In the genomic region with DNA sequence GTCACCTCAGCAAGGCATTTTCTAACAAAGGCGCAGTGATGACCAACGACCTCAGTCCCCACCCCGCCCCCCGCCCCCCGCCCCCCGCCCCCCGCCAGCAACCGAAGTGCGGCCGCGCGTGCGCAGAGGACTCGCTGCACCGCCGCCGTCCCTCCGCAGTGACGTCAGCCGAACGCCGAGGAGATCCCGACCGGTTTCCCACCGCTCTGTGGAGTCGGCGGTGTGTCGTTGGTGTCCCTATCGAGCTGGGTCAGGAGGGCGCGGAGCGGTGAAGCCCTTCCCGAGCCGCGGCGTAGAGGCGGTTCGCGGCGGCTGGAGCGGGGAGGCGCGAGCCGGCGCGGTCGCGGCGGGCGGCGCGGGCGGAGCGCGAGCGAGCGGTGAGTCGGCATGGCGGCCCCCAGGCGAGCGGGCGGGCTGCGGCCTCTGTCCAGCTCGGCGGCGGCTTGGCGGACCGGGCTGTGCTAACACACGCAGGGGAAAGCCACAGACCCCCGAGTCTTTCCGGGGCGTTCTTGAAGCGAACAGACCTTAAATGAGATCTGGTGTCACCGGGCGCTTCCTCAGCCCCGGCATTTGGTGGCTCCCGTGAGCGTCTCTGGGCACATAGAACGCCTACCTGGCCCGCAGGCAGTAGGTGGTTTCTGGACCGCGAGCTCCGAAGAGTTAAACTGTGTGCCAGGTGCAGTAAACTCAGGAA, we compare ENCODE assay signal across 8 mouse cellular contexts. TPM values are rescaled to one million over a fixed set of nuclear protein-coding genes. Genes with fewer than 3 reads are reported as not detected.
DNase-seq lines count a peak whose midpoint lies in the region; ATAC-seq and TF ChIP-seq lines count a peak whose summit lies in the region.

A gene (plus strand): TSS at position 158 of the 697 bp plus-strand sequence.

- WGBS in cerebellum, adult 2 months = under 1% methylated on average over 82 of the region's 83 CpGs
- under 1% methylated on average over 83 of the region's 83 CpGs for WGBS in hindbrain, embryonic 10.5 days
- WGBS in lung, postnatal 0 days = under 1% methylated on average over 68 of the region's 83 CpGs

- TF ChIP-seq EP300 in MEL (IDR thresholded peaks at IDR 0.05; ENCODE audit: low read depth in 1 of 2, low read length in 2 of 2) = no peak
- no peak for TF ChIP-seq EP300 in lung, postnatal 0 days (IDR thresholded peaks at IDR 0.05)

- H3K79me2 ChIP-seq in MEL (ENCODE audit: control insufficient read depth, insufficient read depth, low read length, poor library complexity) = peaks cover 19% of the 10 kb centered on the region

- no peaks in the 10 kb centered on the region for H3K4me1 ChIP-seq in MEL (ENCODE audit: control insufficient read depth in 1 of 2, insufficient read depth in 2 of 2, low read length in 2 of 2)
- no peaks in the 10 kb centered on the region for H3K4me1 ChIP-seq in cerebellum, adult 2 months (ENCODE audit: control insufficient read depth, insufficient read depth, low read length)
- peaks cover 10% of the 10 kb centered on the region for H3K4me1 ChIP-seq in hindbrain, embryonic 10.5 days (replicated peaks)
- H3K4me1 ChIP-seq in lung, postnatal 0 days (ENCODE audit: insufficient read depth, low read depth, low read length) = 0 out of 2 replicates have a peak, but pooled peaks cover 4% of the 10 kb centered on the region

- peak within 1 kb of the TSS; percentile 59 for H3K4me2 ChIP-seq in lung, postnatal 0 days (replicated peaks; ENCODE audit: low read depth, low read length)

- H3K27me3 ChIP-seq in MEL (ENCODE audit: control insufficient read depth in 1 of 2, insufficient read depth in 2 of 2, low read length in 2 of 2) = no peaks in the 10 kb centered on the region
- H3K27me3 ChIP-seq in cerebellum, adult 2 months (ENCODE audit: control insufficient read depth, insufficient read depth, low read length) = no peaks in the 10 kb centered on the region
- no peaks in the 10 kb centered on the region for H3K27me3 ChIP-seq in hindbrain, embryonic 10.5 days (ENCODE audit: insufficient read depth, poor library complexity, severe bottlenecking)
- H3K27me3 ChIP-seq in lung, postnatal 0 days (replicated peaks; ENCODE audit: insufficient read depth, low read length) = no peaks in the 10 kb centered on the region

- no peak for TF ChIP-seq RAD21 in MEL (IDR thresholded peaks at IDR 0.05; ENCODE audit: low read depth, low read length)

- ATAC-seq in lung, postnatal 0 days = peak; percentile 93

- peak; percentile 48; a peak in 2 of 4 replicates for TF ChIP-seq POLR2A in MEL (IDR thresholded peaks at IDR 0.05; ENCODE audit: control insufficient read depth in 1 of 2, insufficient read depth in 1 of 2, low read depth in 1 of 2, low read length in 2 of 2, poor library complexity in 1 of 2)
- TF ChIP-seq POLR2A in cerebellum, adult 2 months (IDR thresholded peaks at IDR 0.05; ENCODE audit: borderline replicate concordance, insufficient read depth, low read length) = peak; percentile 81

- H3K9ac ChIP-seq in MEL (ENCODE audit: control insufficient read depth, low read depth, low read length, poor library complexity, severe bottlenecking) = peak within 1 kb of the TSS; percentile 80
- peak within 1 kb of the TSS; percentile 84 for H3K9ac ChIP-seq in lung, postnatal 0 days (replicated peaks; ENCODE audit: low read depth)

- no peak for TF ChIP-seq CTCF in MEL (IDR thresholded peaks at IDR 0.05 in 2 of 3, conservative IDR thresholded peaks at IDR 0.05 in 1 of 3; ENCODE audit: control insufficient read depth in 1 of 3, insufficient read depth in 1 of 3, low read depth in 2 of 3, low read length in 3 of 3, poor library complexity in 1 of 3, severe bottlenecking in 1 of 3)
- no peak for TF ChIP-seq CTCF in cerebellum, adult 2 months (IDR thresholded peaks at IDR 0.05; ENCODE audit: borderline replicate concordance, insufficient read depth, low read depth, low read length)
- no peak for TF ChIP-seq CTCF in lung, postnatal 0 days (IDR thresholded peaks at IDR 0.05)

- no peaks in the 10 kb centered on the region for H3K9me3 ChIP-seq in MEL (replicated peaks; ENCODE audit: insufficient read depth, low read length)
- peaks cover 23% of the 10 kb centered on the region for H3K9me3 ChIP-seq in hindbrain, embryonic 10.5 days
- H3K9me3 ChIP-seq in lung, postnatal 0 days (ENCODE audit: low read length) = no peaks in the 10 kb centered on the region

- peak within 1 kb of the TSS; percentile 81 to 90 for H3K4me3 ChIP-seq in MEL (ENCODE audit: control insufficient read depth in 1 of 2, insufficient read depth in 1 of 2, low read depth in 2 of 2, low read length in 2 of 2)
- H3K4me3 ChIP-seq in cerebellum, adult 2 months (replicated peaks; ENCODE audit: insufficient read depth, low read depth, low read length) = peak within 1 kb of the TSS; percentile 68
- peak within 1 kb of the TSS; percentile 86 for H3K4me3 ChIP-seq in hindbrain, embryonic 10.5 days
- peak within 1 kb of the TSS; percentile 93 for H3K4me3 ChIP-seq in lung, postnatal 0 days (ENCODE audit: low read depth, low read length)

- peak; percentile 76 for DNase-seq in MEL (ENCODE audit: low read depth, low spot score)
- peak; percentile 86 to 90 for DNase-seq in cerebellum, adult 2 months
- DNase-seq in forelimb bud, embryonic 11.5 days (ENCODE audit: low read depth, low spot score) = peak; percentile 86
- DNase-seq in hindbrain, embryonic 10.5 days (ENCODE audit: low spot score) = peak; percentile 92
- DNase-seq in layer of hippocampus, adult 9-11 months = peak; percentile 79
- DNase-seq in lung, postnatal 0 days (ENCODE audit: low spot score) = peak; percentile 95
- peak; percentile 80 for DNase-seq in ovary, postnatal 14 days (ENCODE audit: low spot score)
- peak; percentile 84 for DNase-seq in thymus, postnatal 14 days

- H3K27ac ChIP-seq in MEL (ENCODE audit: control insufficient read depth, low read depth, low read length) = peak within 1 kb of the TSS; percentile 63
- H3K27ac ChIP-seq in cerebellum, adult 2 months (ENCODE audit: insufficient read depth, low read length) = peak within 1 kb of the TSS; percentile 91
- H3K27ac ChIP-seq in hindbrain, embryonic 10.5 days = peak within 1 kb of the TSS; percentile 98
- peak within 1 kb of the TSS; percentile 92 for H3K27ac ChIP-seq in lung, postnatal 0 days (ENCODE audit: low read length)

- peaks cover 0 to 6% of the 10 kb centered on the region in 2 experiments for H3K36me3 ChIP-seq in MEL (ENCODE audit: control insufficient read depth in 1 of 2, insufficient read depth in 2 of 2, low read length in 2 of 2)
- peaks cover 63% of the 10 kb centered on the region for H3K36me3 ChIP-seq in hindbrain, embryonic 10.5 days
- no peaks in the 10 kb centered on the region; the same call in 1 of the 2 replicates for H3K36me3 ChIP-seq in lung, postnatal 0 days (ENCODE audit: insufficient read depth, low read length)

TF ChIP-seq in MEL, 35 proteins besides CTCF, POLR2A, EP300 and RAD21:
- TF ChIP-seq ELF1 (IDR thresholded peaks at IDR 0.05; ENCODE audit: low read depth, low read length) (no peak), SIN3A (IDR thresholded peaks at IDR 0.05; ENCODE audit: low read length) (peak; percentile 42; the same call in 1 of the 2 replicates), NRF1 (IDR thresholded peaks at IDR 0.05; ENCODE audit: insufficient read depth, low read depth, low read length, poor library complexity, severe bottlenecking) (peak; percentile 63), KAT2A (conservative IDR thresholded peaks at IDR 0.05; ENCODE audit: low read depth, low read length) (no peak), NELFE (IDR thresholded peaks at IDR 0.05; ENCODE audit: low read depth, low read length) (0 out of 2 replicates have a peak, but pooled peaks have one; percentile 26), ETS1 (IDR thresholded peaks at IDR 0.05; ENCODE audit: low read depth, low read length) (0 out of 2 replicates have a peak, but pooled peaks have one; percentile 2), MAZ (IDR thresholded peaks at IDR 0.05; ENCODE audit: low read depth, low read length) (0 out of 2 replicates have a peak, but pooled peaks have one; percentile 29), HCFC1 (IDR thresholded peaks at IDR 0.05; ENCODE audit: low read depth, low read length) (peak; percentile 58), MAX (IDR thresholded peaks at IDR 0.05; ENCODE audit: low read length) (0 out of 2 replicates have a peak, but pooled peaks have one; percentile 23)
TF ChIP-seq in MEL: peak in this region for 7.

RNA-seq across cellular contexts. Expression of the gene that starts here (rescaled TPM):
- total RNA-seq in MEL (2012; rRNA removed) = 2.9 and 3.1 TPM in 2 replicates
- 1 to 10 TPM in 1 of 2 experiments, not detected in 1; 5.1 TPM for polyA plus RNA-seq in MEL (2012; ENCODE audit: insufficient read depth in 1 of 2, insufficient read length in 2 of 2, low read depth in 1 of 2, low replicate concordance in 2 of 2, missing spikeins in 1 of 2)
- 4.3 and 4.9 TPM in 2 replicates for polyA plus RNA-seq in cerebellum, adult 2 months (2012; rRNA removed)
- polyA plus RNA-seq in hindbrain, embryonic 10.5 days (2016; fragmentation: Nextera tagmentation; extraction: Ambion mirVana) = 11.9 and 13.0 TPM in 2 replicates
- 9.1 and 9.5 TPM in 2 replicates for polyA plus RNA-seq in lung, postnatal 0 days (2015; fragmentation: Nextera tagmentation; extraction: Ambion mirVana)

Comparison
In these comparisons a context has a peak if more than half of its experiments do, and no peak if none do; other contexts are left out.
1. Peak in every context shown above with its lines: DNase-seq, ATAC-seq, H3K4me3 ChIP-seq and H3K27ac ChIP-seq.